Mouse (Mus musculus): ENCODE measurements around the gene Krt80.

Gene Krt80

GRCm38 (mm10) chr15:101375956-101376775 is 6.2 kb upstream of the Krt80 start:
- no peak for DNase-seq (ENCODE audit: extremely low spot score)

GRCm38 (mm10) chr15:101374879-101375278 is 4.9 kb upstream of the Krt80 start:
- DNase-seq (ENCODE audit: extremely low spot score) = no peak

DNA sequence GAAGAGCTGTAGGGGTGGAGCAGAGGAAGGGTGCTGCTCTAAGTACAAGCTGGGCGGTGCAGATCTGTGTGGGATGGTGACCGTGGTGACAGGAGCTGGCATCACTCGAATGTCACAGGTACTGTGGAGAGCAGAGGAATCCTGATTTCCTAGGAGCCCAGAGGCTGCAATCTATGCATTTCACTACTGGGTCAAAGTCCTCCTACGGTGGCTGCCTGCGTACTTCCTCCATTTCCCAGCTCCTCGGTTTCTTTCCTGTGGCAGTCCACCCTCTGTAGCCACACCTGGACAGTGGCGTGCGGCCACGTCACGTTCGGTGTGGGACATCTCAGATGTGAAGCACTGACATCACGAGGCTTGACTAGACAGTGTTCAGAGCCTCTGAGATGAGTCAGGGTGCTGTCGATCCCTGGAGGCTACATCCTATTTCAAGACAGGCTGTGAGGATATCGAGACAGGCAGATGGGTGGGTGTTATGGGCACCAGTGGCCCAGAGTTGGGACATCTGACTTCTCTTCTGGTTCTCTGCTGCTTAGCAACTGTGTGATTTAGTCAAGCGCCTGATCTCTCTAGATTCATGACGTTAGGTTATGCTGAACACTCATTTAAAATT is 3.4 kb upstream of the Krt80 start:
- DNase-seq (ENCODE audit: extremely low spot score) = no peak

DNA sequence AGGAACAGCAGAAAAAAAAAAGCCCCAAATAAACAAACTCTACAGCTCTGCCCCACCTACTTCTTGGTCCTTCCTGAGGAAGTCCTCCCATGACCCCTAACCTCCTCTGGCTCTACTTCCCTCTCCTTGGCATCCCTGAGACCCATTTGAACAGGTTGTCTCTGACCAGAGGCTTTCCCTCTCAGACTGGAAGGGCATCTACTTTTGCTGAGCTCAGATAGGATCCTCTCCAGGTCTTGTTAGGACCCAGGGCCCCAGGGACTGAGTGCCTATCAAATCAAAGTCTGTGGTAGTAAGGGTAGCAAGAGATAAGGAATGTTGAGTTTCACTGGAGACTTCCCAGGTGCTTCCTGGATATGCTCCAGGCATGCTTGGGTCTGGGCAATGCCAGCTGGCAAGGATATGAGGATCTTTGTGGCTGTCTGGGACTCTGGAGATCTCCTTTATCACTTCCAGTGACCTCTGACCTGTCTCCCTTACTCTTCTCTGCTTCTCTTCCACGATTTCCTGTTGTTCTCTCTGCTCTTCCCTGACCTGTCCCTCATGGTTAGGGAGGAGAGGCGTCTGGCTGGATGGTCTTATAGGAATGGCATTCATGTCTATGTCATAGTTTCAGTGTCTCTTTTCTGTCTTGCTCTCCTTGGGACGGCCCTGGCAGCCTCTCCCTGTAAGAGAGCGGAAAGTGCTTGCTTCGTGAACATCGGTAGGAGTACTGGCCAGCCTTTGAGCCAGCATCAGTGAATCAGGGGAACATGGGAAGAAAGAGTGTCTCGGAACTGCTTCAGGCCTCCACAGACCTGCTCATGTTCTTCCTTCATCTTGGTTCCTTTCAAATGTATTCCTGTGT is 2.4 kb upstream of the Krt80 start:
- no peak for DNase-seq (ENCODE audit: extremely low spot score)

DNA sequence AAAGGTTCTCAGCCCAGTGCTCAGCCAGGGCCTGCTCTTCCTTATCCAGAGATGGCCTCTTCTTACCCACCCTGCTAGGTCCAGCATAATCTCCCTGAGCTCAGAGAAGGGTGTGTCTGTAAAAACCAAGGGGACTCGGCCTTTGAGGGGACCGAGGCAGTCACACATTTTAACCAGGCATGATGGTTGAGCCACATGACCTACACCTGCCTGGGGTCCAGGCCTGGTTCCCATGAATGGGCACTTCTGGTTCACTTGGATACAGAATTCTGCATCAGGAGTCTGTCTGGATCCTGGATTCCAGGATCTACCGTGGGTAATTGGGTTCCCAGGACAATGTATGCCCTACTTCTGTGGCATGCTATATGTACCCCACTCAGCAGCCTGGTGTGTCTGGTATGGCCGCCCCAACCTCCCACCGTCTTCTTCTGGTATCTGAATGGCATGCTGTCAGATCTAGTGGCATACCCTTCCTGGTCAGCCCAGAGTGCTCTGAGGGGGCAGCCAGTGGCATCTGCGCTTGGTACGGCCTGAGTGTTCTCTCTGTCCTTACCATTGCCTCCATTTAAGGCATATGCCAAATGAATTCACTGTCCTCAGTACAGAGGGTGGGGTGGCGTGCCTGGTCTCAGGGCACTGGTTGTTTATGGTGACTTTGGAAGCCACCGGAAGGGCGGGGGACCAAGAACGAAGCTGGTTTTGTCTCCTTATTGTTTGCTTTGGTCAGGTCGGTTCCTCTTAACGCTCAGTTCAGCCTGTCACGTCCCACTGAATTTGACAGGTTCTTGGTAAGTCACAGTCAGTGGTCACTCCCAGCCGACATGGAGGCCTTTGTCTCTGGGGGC is 1.4 kb upstream of the Krt80 start:
- DNase-seq (ENCODE audit: extremely low spot score) = no peak

DNA sequence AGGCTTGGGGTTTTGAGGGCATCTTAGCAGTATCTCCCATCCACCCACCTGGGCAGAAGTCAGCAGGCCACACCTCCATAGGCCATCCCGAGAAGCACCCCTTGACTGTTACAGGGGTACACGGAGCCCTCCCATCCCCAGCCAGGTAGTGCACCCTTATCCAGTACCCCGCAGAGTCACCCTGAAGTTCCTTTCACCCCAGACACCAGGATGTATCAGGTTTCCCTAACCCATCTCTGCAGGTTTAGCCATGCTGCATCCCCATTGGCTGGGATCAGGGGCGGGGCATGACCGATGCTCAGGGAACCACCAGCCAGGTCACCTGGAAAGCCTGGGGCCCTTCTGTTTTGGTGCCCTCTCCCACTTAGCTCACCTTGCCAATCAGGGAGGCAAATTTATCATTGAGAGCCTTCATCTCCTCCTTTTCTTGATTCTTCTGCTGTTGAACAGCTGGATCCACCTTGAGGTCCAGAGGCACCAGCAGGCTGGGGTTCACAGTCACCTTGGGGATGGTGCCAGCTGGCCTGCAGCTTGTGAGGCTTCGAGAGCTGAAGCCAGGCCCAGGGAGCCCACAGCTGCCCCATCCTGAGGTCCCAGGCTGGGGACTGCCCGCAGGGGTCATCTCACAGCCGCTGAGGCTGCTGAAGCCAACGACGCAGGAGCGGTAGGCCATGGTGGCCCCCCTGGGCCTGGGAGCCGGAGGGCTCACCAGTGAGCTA is 421 bp downstream of the Krt80 start:
- no peak for DNase-seq (ENCODE audit: extremely low spot score)

- no peak for DNase-seq (ENCODE audit: extremely low spot score)
Observed at GRCm38 (mm10) chr15:101368502-101369381, 1.2 kb downstream of the Krt80 start.

DNA sequence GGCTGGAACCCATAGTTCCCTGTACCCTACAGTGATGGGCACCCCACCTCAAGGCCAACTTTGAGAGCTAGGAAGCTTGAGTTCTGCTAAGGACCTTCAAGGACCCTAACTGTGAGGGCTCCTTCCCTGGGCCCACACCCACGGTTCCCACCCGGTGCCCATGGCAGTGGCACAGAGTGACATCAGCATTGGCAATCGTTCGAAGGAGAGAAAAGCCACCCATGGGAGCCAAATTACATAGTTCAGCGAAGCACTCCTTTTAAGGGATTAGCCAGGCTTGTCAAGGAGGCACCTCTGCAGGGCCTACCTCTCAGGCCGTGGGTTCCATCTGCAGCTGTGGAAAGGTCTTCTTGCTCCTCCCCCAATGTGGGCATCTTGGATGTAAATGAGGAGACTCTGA is 1.9 kb downstream of the Krt80 start:
- DNase-seq (ENCODE audit: extremely low spot score) = no peak

DNA sequence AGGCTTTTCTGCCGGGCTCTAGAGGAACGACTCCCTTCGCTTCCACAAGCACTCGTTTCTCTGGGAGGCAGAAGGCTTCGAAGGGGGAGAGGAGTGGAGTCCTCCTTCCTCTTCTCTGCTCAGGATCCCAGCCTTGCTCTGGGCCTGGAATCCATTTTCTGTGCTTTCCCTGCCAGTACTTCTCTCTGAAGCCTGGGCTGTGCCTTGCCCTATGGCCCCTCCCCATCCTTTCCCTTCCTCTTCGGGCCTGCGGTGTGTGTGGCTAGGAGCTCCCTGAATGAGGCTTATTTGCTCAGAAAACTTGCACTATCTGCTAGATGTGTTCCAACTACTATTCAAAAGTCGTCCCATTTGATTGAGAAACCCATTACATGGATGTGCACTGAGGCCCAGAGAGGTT is 2.5 kb downstream of the Krt80 start:
- DNase-seq (ENCODE audit: extremely low spot score) = no peak

DNA sequence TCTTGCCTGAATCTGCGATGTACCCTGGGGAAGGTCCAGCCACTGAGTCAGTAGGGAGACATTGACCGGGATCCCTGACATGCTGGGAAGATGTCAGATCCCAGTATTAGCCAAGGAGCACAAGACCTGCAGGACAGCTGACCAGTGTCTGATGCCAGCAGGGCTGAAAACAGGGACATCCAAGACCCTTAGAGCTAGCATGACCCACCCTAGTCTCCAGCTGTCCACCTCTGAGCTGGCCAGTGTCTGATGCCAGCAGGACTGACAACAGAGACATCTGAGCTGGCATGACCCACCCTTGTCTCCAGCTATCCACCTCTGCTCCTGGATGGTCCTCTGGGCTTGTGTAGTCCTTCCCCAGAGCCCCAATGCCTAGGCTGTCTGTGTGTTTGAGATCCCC is 3.0 kb downstream of the Krt80 start:
- DNase-seq (ENCODE audit: extremely low spot score) = no peak

DNA sequence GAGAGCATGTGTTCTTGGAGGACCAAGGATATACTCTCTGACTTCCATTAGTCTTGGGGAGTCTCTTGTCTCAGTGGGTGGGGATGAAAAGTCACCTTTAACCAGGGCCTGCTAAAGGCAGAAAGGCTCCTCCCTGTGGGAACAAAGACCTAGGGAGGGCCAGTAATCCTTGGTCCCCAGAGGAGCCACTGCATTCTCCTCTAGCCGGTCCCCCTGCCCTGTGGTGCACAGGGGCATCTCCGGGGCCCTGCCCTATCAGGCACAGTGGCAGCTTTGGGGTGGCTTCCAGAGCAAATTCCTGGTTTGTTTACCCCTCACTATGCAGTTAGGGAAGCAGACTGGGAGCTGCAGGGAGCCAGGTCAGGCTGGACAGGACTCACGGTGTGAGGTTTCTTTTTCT is 3.5 kb downstream of the Krt80 start:
- no peak for DNase-seq (ENCODE audit: extremely low spot score)

DNA sequence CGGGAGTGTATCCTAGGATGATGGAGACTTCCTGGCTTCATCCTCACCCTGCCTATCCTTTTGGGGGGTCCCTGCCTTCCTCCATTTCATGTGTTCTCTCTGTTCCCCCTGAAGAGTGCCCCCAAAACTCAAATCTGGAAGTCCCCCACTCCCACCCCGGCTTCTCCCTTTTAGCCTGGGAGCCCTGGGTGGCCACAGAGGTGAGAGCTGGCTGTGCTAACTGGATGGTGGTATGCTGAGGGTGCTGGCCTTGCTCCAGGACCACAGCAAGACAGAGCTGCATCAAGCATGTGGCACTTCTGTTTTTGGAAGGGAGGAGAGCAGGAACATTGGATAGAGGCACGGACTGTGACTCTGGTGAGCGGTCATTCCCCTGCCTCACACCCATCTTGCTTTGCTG is 4.2 kb downstream of the Krt80 start:
- DNase-seq (ENCODE audit: extremely low spot score) = no peak

DNA sequence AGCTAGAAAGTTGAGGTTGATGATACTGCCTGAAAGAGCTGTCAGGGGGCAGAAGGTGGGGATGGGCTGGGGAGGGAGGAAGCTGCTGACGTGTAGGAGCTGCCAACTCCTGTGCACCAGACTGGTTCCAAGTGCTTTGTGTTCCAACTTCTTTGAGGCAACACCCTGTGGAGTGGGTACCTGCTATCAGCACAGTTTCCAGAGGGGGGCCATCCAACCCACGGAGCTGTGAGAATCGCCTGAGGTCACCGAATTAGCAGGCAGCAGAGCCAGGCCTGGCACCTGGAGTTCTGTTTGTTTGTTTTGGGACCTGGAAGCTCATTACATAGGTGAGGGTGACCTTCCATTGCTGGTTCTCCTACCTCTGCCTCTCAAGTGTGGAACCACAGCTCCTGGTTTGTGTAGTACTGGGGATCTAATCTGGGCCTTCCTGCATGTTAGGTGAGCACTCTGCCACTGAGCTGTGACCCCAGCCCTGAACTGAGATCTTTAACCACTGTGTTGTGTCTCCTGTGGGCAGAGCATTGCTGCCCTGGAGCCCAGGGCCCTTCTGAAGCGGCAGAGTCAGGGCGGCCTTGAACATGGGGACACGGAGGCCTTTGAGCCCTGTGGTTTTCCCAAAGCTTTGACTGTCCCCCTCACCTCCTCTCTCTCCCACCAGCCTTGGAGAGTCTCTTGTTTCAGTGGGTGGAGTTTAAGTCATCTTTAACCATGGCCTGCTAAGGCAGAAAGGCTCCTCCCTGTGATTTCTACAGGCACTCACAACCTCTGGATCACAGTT is 4.9 kb downstream of the Krt80 start:
- no peak for DNase-seq (ENCODE audit: extremely low spot score)

- no peak for DNase-seq (ENCODE audit: extremely low spot score)
Observed at GRCm38 (mm10) chr15:101364425-101364824, 5.5 kb downstream of the Krt80 start.

DNA sequence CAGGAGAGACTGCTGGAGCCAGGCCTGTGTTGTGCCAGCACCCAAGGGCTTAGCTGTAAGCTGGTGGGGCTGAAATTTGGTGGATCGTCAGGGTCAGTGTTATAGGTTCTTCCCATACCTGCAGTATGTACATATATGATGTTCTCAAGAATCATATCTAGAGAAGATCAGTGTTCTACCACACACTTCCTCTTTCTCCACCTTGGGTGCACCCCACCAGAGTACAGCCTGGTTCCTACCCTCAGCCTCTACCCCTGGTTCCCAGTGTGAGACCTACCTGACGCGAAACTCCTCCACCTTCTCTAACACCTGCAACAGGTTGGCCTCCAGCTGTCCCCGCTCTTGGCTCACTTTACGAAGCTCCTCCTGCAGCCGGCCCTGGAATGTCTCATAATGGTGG is 6.0 kb downstream of the Krt80 start:
- DNase-seq (ENCODE audit: extremely low spot score) = no peak

- no peak for DNase-seq (ENCODE audit: extremely low spot score)
Observed at GRCm38 (mm10) chr15:101362393-101363010, 7.5 kb downstream of the Krt80 start.

GRCm38 (mm10) chr15:101355382-101355786 is 14.6 kb downstream of the Krt80 start:
- no peak for DNase-seq (ENCODE audit: extremely low spot score)

GRCm38 (mm10) chr15:101352706-101353465 is 17.1 kb downstream of the Krt80 start:
- no peak for DNase-seq (ENCODE audit: extremely low spot score)
